In the genomic region with DNA sequence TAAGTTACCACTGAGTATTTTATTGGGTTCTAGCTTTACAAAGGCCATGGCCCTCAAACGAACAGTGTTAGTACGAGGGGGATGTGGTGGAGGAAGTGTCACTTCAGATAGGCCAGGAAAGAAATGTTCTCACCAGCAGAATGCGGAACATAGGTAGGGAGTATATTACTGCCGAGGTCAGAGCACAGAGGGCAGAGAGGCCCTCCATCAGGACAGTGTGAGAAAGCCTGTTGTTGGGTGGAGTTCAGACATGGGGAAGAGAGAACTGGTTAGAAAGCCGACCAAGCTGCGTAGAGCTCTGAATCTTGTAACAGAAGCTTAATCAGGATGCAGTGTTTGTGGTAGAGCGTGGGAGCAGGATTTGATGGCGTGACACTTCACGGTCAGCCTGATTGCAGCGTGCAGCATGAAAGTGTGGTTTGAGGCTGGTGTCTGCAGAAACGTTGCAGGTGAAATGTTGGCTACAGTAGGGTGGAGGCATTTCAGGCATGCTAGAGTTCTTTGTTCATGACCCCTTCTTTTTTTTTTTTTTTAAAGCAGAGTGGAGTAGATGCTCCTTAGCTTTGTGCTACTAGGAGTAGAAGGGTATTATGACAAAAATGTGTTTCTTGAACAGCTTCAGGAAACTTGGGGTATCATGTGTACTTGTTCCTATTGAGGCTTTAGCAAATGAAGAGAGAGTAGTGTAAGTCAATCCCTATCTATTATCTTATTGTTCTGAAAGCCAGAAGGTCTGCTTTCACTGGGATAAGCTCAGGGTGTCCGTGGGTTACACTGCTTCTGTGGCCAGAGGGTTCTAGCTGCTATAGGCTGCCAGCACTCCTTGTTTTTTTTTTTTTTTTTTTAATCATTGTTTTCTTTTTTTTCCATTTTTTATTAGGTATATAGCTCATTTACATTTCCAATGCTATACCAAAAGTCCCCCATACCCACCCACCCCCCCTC, we compare ENCODE assay signal across 11 mouse cellular contexts.
DNase-seq lines count a peak whose midpoint lies in the region; ATAC-seq and TF ChIP-seq lines count a peak whose summit lies in the region.
"Had no signal": no experiment of that assay in that cellular context is flagged by ENCODE, and none has a peak within 500 bp of the region (broad histone marks: within the 10 kb centered on the region; RNA-seq: fewer than 3 reads in every experiment).

No protein-coding gene starts in this region.

- H3K27me3 ChIP-seq in intestine, embryonic 15.5 days (replicated peaks): no peaks in the 10 kb centered on the region
- no peaks in the 10 kb centered on the region for H3K27me3 ChIP-seq in midbrain, embryonic 13.5 days
- H3K27me3 ChIP-seq: limb, embryonic 12.5 days had no signal

- H3K4me2 ChIP-seq in intestine, embryonic 15.5 days (replicated peaks): no peak overlapping the region
- H3K4me2 ChIP-seq in midbrain, embryonic 13.5 days (replicated peaks): no peak overlapping the region
- H3K4me2 ChIP-seq: limb, embryonic 12.5 days had no signal

- no peaks in the 10 kb centered on the region for H3K9me3 ChIP-seq in intestine, embryonic 15.5 days
- H3K9me3 ChIP-seq in midbrain, embryonic 13.5 days: no peaks in the 10 kb centered on the region
- H3K9me3 ChIP-seq: limb, embryonic 12.5 days had no signal

- H3K36me3 ChIP-seq in intestine, embryonic 15.5 days: no peaks in the 10 kb centered on the region
- no peaks in the 10 kb centered on the region for H3K36me3 ChIP-seq in midbrain, embryonic 13.5 days
- H3K36me3 ChIP-seq: limb, embryonic 12.5 days had no signal

- TF ChIP-seq POLR2A in lung, adult 2 months (IDR thresholded peaks at IDR 0.05; ENCODE audit: borderline replicate concordance, extremely low read depth, low read depth, low read length): no peak

- TF ChIP-seq CTCF in lung, adult 2 months (IDR thresholded peaks at IDR 0.05; ENCODE audit: insufficient read depth, low read length): no peak

- H3K9ac ChIP-seq in intestine, embryonic 15.5 days: no peak overlapping the region
- no peak overlapping the region for H3K9ac ChIP-seq in midbrain, embryonic 13.5 days (replicated peaks)
- H3K9ac ChIP-seq: limb, embryonic 12.5 days had no signal

- no peak overlapping the region for H3K27ac ChIP-seq in intestine, embryonic 15.5 days
- no peak overlapping the region for H3K27ac ChIP-seq in midbrain, embryonic 13.5 days

- no peak overlapping the region for H3K4me3 ChIP-seq in lung, adult 2 months (replicated peaks; ENCODE audit: extremely low read depth, low read depth, low read length)
- no peak overlapping the region for H3K4me3 ChIP-seq in intestine, embryonic 15.5 days (replicated peaks)
- no peak overlapping the region for H3K4me3 ChIP-seq in midbrain, embryonic 13.5 days (replicated peaks)
- H3K4me3 ChIP-seq: limb, embryonic 12.5 days had no signal

- peak; percentile 7 to 25 for DNase-seq in lung, adult 18-20 months
- no peak for DNase-seq in lung, adult 2 months
- DNase-seq in natural killer cell, adult 2 months (ENCODE audit: low spot score in 2 of 2): peak; percentile 26 to 44
- DNase-seq in adrenal gland, adult 18-20 months (ENCODE audit: low spot score in 2 of 2): no peak
- no peak for DNase-seq in right cerebral cortex, postnatal 10 days (ENCODE audit: low spot score in 2 of 2)
- DNase-seq: adrenal gland, postnatal 25 days; cerebellum, postnatal 36 days had no signal

- 61% methylated on average over 12 of the region's 12 CpGs for WGBS in lung, adult 2 months
- 55% methylated on average over 12 of the region's 12 CpGs for WGBS in intestine, embryonic 15.5 days
- WGBS in midbrain, embryonic 13.5 days: 78% methylated on average over 12 of the region's 12 CpGs

- peak; percentile 81 for ATAC-seq in common myeloid progenitor, adult 5-6 weeks (replicated peaks; ENCODE audit: low read depth, poor library complexity, severe bottlenecking)
- peak; percentile 61; the same call in 1 of the 2 replicates for ATAC-seq in intestine, embryonic 15.5 days
- ATAC-seq in midbrain, embryonic 13.5 days: no peak

- H3K4me1 ChIP-seq in lung, adult 2 months (ENCODE audit: control insufficient read depth, insufficient read depth, low read length): 0 out of 2 replicates have a peak, but pooled peaks cover 5% of the 10 kb centered on the region
- H3K4me1 ChIP-seq in intestine, embryonic 15.5 days (replicated peaks): 0 out of 2 replicates have a peak, but pooled peaks cover 12% of the 10 kb centered on the region
- peaks cover 17% of the 10 kb centered on the region for H3K4me1 ChIP-seq in midbrain, embryonic 13.5 days (replicated peaks)

Comparison
In these comparisons a context has a peak if more than half of its experiments do, and no peak if none do; other contexts are left out.
1. DNase-seq: peak in lung, adult 18-20 months (2 of 2) and natural killer cell, adult 2 months (2 of 2); none in lung, adult 2 months (single experiment), adrenal gland, adult 18-20 months (0 of 2) and right cerebral cortex, postnatal 10 days (0 of 2).